Mouse (Mus musculus) E14TG2a.4 (cell line): ENCODE results near the gene Lrrc32.

Experiments
- H3K27me3 ChIP-seq: 2 replicates; pipeline ENCODE4 v1.6.1; 2014; ENCODE audit warnings: low read length, control low read depth; ENCODE audit not compliant: insufficient read depth
- H3K36me3 ChIP-seq: 2 replicates; pipeline ENCODE4 v1.6.1; 2014; ENCODE audit warnings: low read length, control low read depth; ENCODE audit not compliant: insufficient read depth
- H3K4me1 ChIP-seq: replicated peaks from 2 replicates; pipeline ENCODE4 v1.6.1; 2014; ENCODE audit warnings: low read depth, low read length, control low read depth
- H3K4me3 ChIP-seq: replicated peaks from 2 replicates; pipeline ENCODE4 v1.5.1; 2014; ENCODE audit warnings: mild to moderate bottlenecking, low read length
- H3K9me3 ChIP-seq: 2 replicates; pipeline ENCODE4 v1.6.1; 2014; ENCODE audit warnings: low read length, control low read depth
- CTCF ChIP-seq: conservative IDR thresholded peaks from 2 replicates; pipeline ENCODE4 v1.5.1; 2014; ENCODE audit warnings: low read length
- NANOG ChIP-seq: IDR thresholded peaks from 2 replicates; pipeline ENCODE4 v1.6.1; 2014; ENCODE audit warnings: borderline replicate concordance, low read length, mixed read lengths
- POU5F1 ChIP-seq: IDR thresholded peaks from 2 replicates; pipeline ENCODE4 v1.6.1; 2014; ENCODE audit warnings: low read length, borderline replicate concordance

Lrrc32 gene

DNA sequence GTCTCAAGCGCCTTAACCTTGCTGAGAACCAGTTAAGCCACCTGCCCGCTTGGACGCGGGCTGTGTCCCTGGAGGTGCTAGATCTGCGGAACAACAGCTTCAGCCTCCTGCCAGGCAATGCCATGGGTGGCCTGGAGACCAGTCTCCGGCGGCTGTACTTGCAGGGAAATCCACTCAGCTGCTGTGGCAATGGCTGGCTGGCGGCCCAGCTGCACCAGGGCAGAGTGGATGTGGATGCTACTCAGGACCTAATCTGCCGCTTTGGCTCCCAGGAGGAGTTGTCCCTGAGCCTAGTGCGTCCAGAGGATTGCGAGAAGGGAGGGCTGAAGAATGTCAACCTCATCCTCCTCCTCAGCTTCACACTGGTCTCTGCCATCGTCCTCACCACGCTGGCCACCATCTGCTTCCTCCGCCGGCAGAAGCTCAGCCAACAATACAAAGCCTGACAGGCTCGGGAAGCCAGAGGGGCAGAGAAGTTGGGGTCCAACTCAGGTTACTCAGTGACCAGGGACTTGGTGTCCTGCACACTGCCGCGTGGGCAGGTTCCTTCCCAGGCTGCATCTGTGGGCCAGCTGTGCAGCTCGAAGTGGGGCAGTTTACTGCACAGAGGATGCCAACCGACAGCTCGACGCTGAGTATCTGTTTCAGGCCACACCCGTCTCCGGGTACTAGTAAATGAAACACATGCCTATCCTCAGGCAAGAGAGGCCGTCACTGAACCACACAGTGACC, 10.6 kb downstream of the Lrrc32 start:
- H3K9me3 ChIP-seq, result peaks cover 10% of the 10 kb centered on the region
- peaks cover 15% of the 10 kb centered on the region for H3K4me1 ChIP-seq
- TF ChIP-seq CTCF (no peak), NANOG (no peak), POU5F1 (no peak)
- H3K27me3 ChIP-seq, result peaks cover 80% of the 10 kb centered on the region
- no peaks in the 10 kb centered on the region for H3K36me3 ChIP-seq
- peak overlapping the region; percentile 43 for H3K4me3 ChIP-seq

DNA sequence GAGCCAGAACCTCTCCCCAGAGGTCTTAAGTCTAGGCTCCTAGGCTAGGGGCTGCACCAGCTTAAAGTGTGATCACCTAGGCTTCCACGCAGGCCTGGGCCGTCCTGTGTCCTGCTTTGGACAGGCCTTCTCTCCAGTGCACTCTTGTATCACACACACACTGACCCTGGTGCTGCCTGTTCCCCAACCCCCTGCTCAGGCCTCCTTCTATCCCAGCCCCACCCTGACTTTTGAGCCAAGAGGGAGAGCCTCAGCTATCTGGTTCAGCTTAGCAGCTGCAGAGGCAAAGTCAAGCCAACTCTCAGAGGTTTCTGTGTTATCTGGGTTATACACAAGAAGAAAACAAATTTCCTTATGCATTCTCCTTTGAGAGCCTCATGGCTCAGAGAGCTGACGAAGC, 11.4 kb downstream of the Lrrc32 start:
- no peaks in the 10 kb centered on the region for H3K36me3 ChIP-seq
- peaks cover 78% of the 10 kb centered on the region for H3K27me3 ChIP-seq
- no peak overlapping the region for H3K4me3 ChIP-seq
- TF ChIP-seq POU5F1 (no peak), CTCF (no peak)
- peaks cover 6% of the 10 kb centered on the region for H3K9me3 ChIP-seq
- peaks cover 15% of the 10 kb centered on the region for H3K4me1 ChIP-seq

DNA sequence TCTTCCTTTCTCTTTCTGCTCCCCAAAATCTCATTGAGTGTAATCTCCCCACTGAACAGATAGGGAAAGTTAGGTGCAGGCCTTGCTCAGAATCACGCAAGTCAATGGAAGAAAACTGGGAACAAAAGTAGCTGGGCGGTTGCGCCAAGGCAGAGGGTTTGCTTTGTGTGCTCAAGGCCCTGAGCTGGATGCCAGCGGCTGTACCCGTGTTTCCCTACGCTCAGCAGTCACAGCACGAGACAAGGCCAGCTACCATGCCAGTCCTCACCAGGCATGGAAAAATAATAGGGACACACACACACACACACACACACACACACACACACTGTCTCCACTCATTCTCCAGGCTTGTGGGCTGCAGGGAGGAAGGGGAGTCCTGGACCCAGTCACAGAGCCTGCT, 12.0 kb downstream of the Lrrc32 start:
- Histone ChIP-seq H3K27me3 (peaks cover 75% of the 10 kb centered on the region), H3K4me1 (peaks cover 15% of the 10 kb centered on the region), H3K9me3 (no peaks in the 10 kb centered on the region), H3K36me3 (no peaks in the 10 kb centered on the region), H3K4me3 (no peak overlapping the region)
- TF ChIP-seq NANOG (no peak), POU5F1 (no peak), CTCF (no peak)

DNA sequence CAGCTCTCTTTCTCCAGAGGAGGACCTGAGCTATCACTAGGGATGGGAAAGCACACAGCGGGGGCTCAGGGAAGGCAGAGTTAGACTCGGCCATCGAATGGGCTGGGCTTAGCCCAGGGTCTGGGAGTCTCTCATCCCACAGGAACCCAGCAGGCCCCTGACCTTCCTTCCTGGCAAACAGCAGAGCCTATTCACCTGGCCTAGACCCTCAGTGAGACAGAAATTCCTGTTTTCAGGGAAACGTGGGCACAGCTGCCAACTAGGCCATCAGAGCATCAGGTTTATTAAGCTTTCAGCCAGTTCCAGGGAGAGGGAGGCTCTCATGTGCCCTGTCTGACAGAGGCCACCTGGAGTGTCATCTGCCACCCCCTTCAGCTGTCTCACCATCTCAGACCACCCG, 13.8 kb downstream of the Lrrc32 start:
- no peaks in the 10 kb centered on the region for H3K36me3 ChIP-seq
- H3K27me3 ChIP-seq, result peaks cover 59% of the 10 kb centered on the region
- TF ChIP-seq POU5F1 (no peak), NANOG (no peak), CTCF (no peak)
- H3K4me3 ChIP-seq, result no peak overlapping the region
- no peaks in the 10 kb centered on the region for H3K9me3 ChIP-seq
- peaks cover 15% of the 10 kb centered on the region for H3K4me1 ChIP-seq

DNA sequence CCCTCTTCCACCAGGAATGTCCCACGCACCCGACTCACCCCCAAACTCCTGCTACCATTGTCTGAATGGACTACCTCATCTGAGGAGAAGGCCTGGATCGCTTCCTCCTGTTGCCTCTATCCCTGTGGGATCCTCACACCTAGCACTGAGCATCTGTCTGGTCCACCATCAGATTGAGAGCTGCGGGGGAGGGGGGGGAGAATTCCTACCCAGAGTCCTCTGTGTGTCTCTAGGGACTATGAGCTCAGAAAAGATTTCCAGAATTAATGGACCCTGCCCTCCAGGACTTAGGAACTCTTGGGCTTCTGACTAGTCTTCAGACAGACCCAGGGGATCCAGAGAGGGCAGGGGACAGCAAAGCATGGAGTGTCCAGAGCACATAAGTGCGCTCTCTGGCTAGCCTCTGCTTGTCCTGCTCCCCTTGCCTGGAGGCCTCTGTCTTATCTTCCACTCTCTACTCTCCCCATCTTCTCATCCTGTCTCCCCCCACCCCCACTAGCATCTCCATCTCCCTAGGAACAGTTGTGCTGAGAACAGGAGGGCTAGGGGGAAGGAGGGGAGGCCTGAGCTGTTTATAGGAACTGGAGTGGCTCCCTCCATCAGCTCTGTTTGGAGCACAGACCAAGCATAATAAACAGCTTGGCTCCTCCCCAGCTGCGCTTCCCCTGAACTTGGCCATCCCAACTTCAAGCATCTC, 15.0 kb downstream of the Lrrc32 start:
- Histone ChIP-seq H3K36me3 (no peaks in the 10 kb centered on the region), H3K4me3 (no peak overlapping the region), H3K27me3 (peaks cover 48% of the 10 kb centered on the region), H3K4me1 (peaks cover 15% of the 10 kb centered on the region), H3K9me3 (no peaks in the 10 kb centered on the region)
- TF ChIP-seq POU5F1 (no peak), CTCF (no peak), NANOG (no peak)

DNA sequence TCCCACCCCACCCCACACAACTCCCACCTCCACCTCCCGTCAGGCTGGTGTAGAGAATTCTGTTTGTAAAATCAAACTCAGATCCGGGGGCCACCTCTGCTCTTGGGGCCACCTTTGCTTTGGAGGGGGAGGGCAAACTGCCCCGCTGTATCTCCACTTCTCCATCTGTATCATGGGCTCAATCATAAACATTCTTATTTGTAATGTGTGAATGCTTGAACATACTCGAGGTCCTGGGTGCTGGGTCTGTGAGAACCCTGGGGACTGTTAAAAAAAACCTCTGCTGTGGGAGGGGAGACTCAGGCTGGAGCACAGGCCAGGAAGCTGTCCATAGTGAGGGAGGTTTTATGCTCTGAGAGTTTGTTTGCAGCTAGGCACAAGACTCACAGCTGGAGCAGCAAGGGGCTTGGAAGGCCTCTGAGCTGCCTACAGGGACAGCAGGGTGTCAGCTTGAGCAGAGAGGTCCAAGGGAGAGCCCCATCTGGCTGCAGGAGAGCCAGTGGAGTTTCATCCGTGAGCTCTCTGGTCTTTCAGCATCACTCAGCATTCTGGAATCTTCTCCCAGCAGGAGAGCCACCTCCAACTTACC, 15.7 kb downstream of the Lrrc32 start:
- peaks cover 8% of the 10 kb centered on the region for H3K4me1 ChIP-seq
- no peaks in the 10 kb centered on the region for H3K36me3 ChIP-seq
- H3K27me3 ChIP-seq, result peaks cover 40% of the 10 kb centered on the region
- H3K9me3 ChIP-seq, result no peaks in the 10 kb centered on the region
- no peak for TF ChIP-seq NANOG
- TF ChIP-seq POU5F1, result no peak
- TF ChIP-seq CTCF, result no peak
- H3K4me3 ChIP-seq, result no peak overlapping the region

DNA sequence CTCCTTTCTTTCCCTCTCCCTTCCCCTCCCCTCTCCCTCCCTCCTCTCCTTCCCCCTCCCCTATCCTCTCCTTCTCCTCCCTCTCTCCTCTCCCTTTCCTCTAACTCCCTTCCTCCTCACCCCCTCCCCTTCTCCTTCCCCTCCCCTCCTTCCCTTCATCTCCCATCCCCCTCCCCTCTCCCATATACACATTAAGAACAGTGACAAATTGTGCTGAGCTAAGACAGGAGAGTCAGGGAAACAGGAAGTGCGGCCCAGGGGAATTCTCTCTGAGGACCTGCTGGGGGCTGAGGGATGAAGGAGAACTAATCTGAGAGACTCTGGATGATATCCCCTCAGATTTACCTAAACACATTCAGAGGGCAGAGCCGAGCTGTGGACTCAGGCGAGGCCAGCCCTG, 16.6 kb downstream of the Lrrc32 start:
- Histone ChIP-seq H3K4me3 (no peak overlapping the region), H3K9me3 (no peaks in the 10 kb centered on the region), H3K4me1 (peaks cover 4% of the 10 kb centered on the region; the same call in 1 of the 2 replicates), H3K36me3 (no peaks in the 10 kb centered on the region), H3K27me3 (peaks cover 32% of the 10 kb centered on the region)
- no peak for TF ChIP-seq NANOG
- TF ChIP-seq CTCF, result no peak
- TF ChIP-seq POU5F1, result no peak

DNA sequence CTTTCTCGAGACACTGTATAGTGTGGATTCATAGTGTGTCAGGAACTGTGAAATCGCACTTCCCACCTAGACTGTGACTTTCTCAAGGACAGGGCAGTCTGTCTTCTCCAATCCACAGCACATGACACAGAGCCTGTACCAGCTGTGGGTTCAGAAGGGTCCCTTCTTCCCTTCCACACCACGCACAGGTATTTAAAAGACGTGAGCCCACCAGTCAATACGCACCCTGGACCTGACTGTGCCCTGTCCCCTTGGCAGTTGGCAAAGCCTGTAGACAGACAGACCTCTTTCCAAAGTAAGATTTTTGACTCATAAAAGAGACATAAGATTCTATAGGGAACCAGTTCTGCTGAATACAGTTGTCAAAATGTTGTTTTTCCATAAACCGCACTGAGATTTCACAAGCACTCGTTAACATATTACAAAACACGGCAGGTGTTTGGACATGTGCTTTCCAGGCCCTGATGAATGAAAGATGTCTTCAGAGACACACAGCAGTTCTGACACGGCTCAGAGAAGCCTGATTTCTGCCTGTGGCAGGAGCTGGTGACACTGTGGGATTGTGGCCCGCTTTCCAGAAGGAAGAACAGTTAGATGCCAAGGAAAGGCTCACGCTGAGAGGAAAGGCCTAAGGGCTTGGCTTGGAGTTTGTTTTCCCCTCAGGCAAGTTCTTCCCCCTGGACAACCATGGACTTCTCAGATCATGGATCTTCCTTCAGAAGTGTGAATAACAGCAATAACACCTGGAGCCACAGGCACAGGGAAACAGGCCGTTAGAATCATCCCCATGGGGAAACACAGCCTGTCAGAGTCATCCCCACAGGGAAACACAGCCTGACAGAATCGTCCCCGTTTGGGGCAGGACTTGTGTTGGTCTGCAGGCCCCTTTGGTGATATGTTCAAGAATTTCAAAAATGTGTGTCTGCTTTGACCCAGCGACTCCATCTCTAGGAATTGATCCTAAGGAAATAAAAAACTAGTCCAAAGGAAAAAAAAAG, 22.2 kb downstream of the Lrrc32 start:
- peaks cover 7% of the 10 kb centered on the region for H3K4me1 ChIP-seq
- no peak overlapping the region for H3K4me3 ChIP-seq
- H3K36me3 ChIP-seq, result no peaks in the 10 kb centered on the region
- no peaks in the 10 kb centered on the region; the same call in 1 of the 2 replicates for H3K27me3 ChIP-seq
- TF ChIP-seq CTCF (no peak), NANOG (no peak), POU5F1 (no peak)
- no peaks in the 10 kb centered on the region for H3K9me3 ChIP-seq
